Mouse (Mus musculus) brain, embryonic 14.5 days (tissue): ENCODE data around the gene Dlgap4.

Experiments
- CTCF ChIP-seq: fragments of 200-500 bp; IDR thresholded peaks from 2 replicates; pipeline ENCODE4 v1.5.1; 2012; ENCODE audit warnings: inconsistent platforms, mild to moderate bottlenecking, moderate library complexity, borderline replicate concordance; ENCODE audit not compliant: insufficient read depth, insufficient read length; ENCODE audit errors: extremely low read depth
- POLR2A ChIP-seq: fragments of 200-500 bp; IDR thresholded peaks from 2 replicates; pipeline ENCODE4 v1.6.1; 2012; ENCODE audit warnings: mild to moderate bottlenecking, inconsistent platforms, borderline replicate concordance; ENCODE audit not compliant: poor library complexity, insufficient read depth, insufficient read length, severe bottlenecking; ENCODE audit errors: extremely low read depth

GRCm38 (mm10) chr2:156781281-156781680 is 167.8 kb downstream of the Dlgap4 start:
- no peak for TF ChIP-seq CTCF
- no peak for TF ChIP-seq POLR2A
